Mouse (Mus musculus): ENCODE results near the gene Foxred1.

DNA sequence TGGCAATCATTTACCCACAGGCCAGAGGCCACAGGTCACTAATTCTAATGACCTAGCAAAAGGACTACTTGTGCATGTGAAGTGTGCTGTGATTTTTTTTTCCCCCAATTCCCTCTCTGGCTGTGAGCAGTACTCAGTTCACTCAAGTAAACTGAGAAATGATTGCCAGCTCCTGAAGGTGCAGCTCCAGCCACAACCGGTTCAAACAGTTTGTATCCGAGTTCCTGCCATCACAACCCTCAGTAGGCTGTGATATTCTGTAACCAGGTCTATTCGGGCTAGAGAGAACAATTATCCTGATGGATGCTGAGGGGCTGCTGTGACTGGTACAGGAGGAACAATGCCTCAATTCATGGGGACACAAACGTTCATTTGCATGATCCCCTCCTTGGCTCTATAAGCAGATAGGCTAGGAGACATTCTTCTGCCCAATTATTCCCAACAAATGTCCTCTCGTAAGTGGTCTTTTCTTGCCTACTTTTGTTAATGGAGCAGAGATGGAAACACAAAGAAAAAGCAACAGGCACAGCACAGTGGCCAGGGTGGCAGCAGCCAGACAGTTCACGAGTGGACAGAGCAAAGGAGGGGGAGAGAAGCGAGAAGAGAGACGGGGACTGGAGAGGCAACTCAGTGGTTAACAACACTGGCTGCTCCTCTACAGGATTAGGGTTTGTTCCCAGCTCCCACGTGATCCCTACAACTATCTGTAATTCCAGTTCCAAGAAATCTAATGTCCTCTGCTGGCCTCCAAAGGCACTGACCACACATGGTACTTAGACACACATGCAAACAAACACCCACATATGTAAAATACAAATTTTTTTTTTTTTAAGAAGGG is 43.8 kb downstream of the Foxred1 start:
- no peak for TF ChIP-seq GATA1 (IDR thresholded peaks at IDR 0.05; ENCODE audit: borderline replicate concordance, low read length)
- TF ChIP-seq CTCF (IDR thresholded peaks at IDR 0.05; ENCODE audit: low read depth, low read length) = no peak
- TF ChIP-seq GATA2 (IDR thresholded peaks at IDR 0.05; ENCODE audit: borderline replicate concordance, low read depth, low read length) = no peak
- no peak for TF ChIP-seq POLR2AphosphoS5 (IDR thresholded peaks at IDR 0.05; ENCODE audit: insufficient replicate concordance, low read depth, low read length)
- no peak for TF ChIP-seq TAL1 (conservative IDR thresholded peaks at IDR 0.05; ENCODE audit: low read depth, low read length)
